Mouse (Mus musculus) kidney, adult 2 months (tissue): ENCODE data around the gene Gnao1.

ENCODE experiments used
- CTCF ChIP-seq: fragments of 200-500 bp; conservative IDR thresholded peaks from 2 replicates; pipeline ENCODE4 v1.5.1; 2011; ENCODE audit warnings: low read depth, mild to moderate bottlenecking, control low read depth, low read length, moderate library complexity, mixed read lengths; ENCODE audit not compliant: insufficient read depth, insufficient read length
- POLR2A ChIP-seq: fragments of 200-500 bp; IDR thresholded peaks from one replicate; pipeline ENCODE4 v1.6.1; 2011; ENCODE audit warnings: low read depth, low read length, control low read depth

DNA sequence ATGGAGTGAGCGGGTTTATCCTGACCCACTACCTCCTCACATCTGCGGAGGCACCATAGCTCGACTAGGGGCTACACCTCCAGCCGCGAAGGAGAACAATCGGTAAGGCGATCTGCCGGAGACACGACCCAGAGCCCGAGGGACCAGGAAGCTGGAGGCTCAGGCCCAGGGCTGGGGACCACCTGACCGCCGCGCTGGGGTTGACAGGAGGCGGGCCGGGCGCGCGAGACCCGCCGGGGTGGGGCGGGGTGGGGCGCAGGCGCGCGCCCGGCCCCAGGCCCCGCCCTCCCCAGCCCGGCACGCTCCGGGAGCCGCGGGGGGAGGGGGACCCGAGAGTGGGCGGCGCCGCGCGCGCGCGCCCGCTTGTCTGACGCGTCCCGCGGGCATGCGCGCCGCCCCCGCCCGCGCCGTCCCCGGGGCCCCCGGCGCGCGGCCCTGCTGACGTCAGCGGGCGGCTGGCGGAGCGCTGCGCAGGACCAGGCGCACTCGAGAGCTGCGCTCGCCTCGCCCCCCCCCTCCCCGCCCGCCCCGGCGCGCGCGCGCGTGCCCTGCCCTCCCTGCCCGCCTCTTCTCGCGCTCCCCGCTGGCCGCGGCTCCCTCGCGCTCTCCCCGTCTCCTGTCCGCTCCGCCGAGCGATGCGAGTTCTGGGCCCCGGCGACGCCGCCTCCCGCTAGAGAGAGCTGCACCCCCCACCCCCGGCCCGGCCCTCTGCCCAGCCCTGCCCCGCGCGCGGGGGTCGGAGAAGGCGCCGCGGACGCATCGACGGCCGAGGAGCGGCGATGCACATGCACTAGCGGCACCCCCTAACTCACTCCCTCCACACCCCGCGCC, 477 bp downstream of the Gnao1 start:
- no peak for TF ChIP-seq CTCF
- no peak for TF ChIP-seq POLR2A
